ENCODE assay signal across 8 mouse cellular contexts in genomic region chr6:124542284-124542683, GRCm38 (mm10). TPM values are rescaled to one million over a fixed set of nuclear protein-coding genes. Genes with fewer than 3 reads are reported as not detected.
A peak's percentile ranks its signal among the peaks of the same experiment; 100 is the strongest.
DNase-seq lines count a peak whose midpoint lies in the region; ATAC-seq and TF ChIP-seq lines count a peak whose summit lies in the region.
"Not testable (repeated sequence)": the region's sequence is repeated elsewhere in the genome, so short reads cannot be mapped to it uniquely, and the experiment has no call there.

C1s1 (minus strand) TSS chr6:124542359.

- not testable (repeated sequence) for H3K36me3 ChIP-seq in intestine, embryonic 16.5 days (ENCODE audit: control insufficient read depth, insufficient read depth, low read length)

- TF ChIP-seq POLR2A in cortical plate, adult 2 months (IDR thresholded peaks at IDR 0.05; ENCODE audit: extremely low read depth, insufficient read depth, low read length) = not testable (repeated sequence)

- H3K9ac ChIP-seq in intestine, embryonic 16.5 days (ENCODE audit: low read depth, low read length) = not testable (repeated sequence)

- ATAC-seq in intestine, embryonic 16.5 days = peak; percentile 73

- H3K27ac ChIP-seq in cortical plate, adult 2 months (ENCODE audit: insufficient read depth, low read length); intestine, embryonic 16.5 days (ENCODE audit: low read length): not testable (repeated sequence)

- H3K4me1 ChIP-seq in cortical plate, adult 2 months (ENCODE audit: control insufficient read depth, insufficient read depth, low read length); intestine, embryonic 16.5 days (ENCODE audit: control insufficient read depth, insufficient read depth, low read length): not testable (repeated sequence)

- not testable (repeated sequence) for H3K4me2 ChIP-seq in intestine, embryonic 16.5 days (ENCODE audit: low read depth, low read length)

- not testable (repeated sequence) for H3K9me3 ChIP-seq in intestine, embryonic 16.5 days (ENCODE audit: control insufficient read depth, low read length)

- WGBS in intestine, embryonic 16.5 days = 0% methylated on average over 1 of the region's 1 CpGs

- not testable (repeated sequence) for H3K4me3 ChIP-seq in cortical plate, adult 2 months (ENCODE audit: insufficient read depth, low read length); intestine, embryonic 16.5 days (ENCODE audit: low read length)

- peak; percentile 46 for TF ChIP-seq CTCF in cortical plate, adult 2 months (IDR thresholded peaks at IDR 0.05; ENCODE audit: extremely low read depth, insufficient read depth, low read length)

- peak; percentile 60 for DNase-seq in adrenal gland, adult 2 months
- peak; percentile 27 for DNase-seq in gastrocnemius, postnatal 25 days
- peak; percentile 5 to 44 for DNase-seq in layer of hippocampus, postnatal 36 days
- DNase-seq in lung, postnatal 10 days = peak; percentile 82
- DNase-seq in right cerebral cortex, postnatal 14 days = peak; percentile 52
- DNase-seq in yolk sac, embryonic 10.5 days (ENCODE audit: low spot score) = peak; percentile 26

- H3K27me3 ChIP-seq in intestine, embryonic 16.5 days (replicated peaks; ENCODE audit: control insufficient read depth, insufficient read depth, low read length) = not testable (repeated sequence)

RNA-seq across cellular contexts. Expression of gene C1s1, which starts in this region (rescaled TPM):
- total RNA-seq in adrenal gland, adult 2 months (2021) = 10 to 100 TPM; 45.4 to 72.3 TPM
- 10.1 and 14.8 TPM in 2 replicates for polyA plus RNA-seq in adrenal gland, adult 2 months (2012; rRNA removed)
- 4.0 and 4.4 TPM in 2 replicates for polyA plus RNA-seq in cortical plate, adult 2 months (2012; rRNA removed)
- total RNA-seq in gastrocnemius, postnatal 25 days (2021) = 10 to 100 TPM; 16.5 to 20.8 TPM
- polyA plus RNA-seq in intestine, embryonic 16.5 days (2015; fragmentation: Nextera tagmentation; extraction: Ambion mirVana) = 6.3 and 6.6 TPM in 2 replicates
- 1 to 10 TPM in 1 of 2 experiments, under 1 TPM in 1; 0.62 to 1.5 TPM for total RNA-seq in layer of hippocampus, postnatal 36 days (2021)

Comparison
In these comparisons a context has a peak if more than half of its experiments do, and no peak if none do; other contexts are left out.
1. RNA of gene C1s1 (total RNA-seq): 45.4 to 72.3 TPM in adrenal gland, adult 2 months and 16.5 to 20.8 TPM in gastrocnemius, postnatal 25 days; 0.62 to 1.5 TPM in layer of hippocampus, postnatal 36 days; every median in the first group is over 4 times any median in the second.
2. DNase-seq: peak in every context shown above with its lines; median percentile 82 in lung, postnatal 10 days; 60 in adrenal gland, adult 2 months; 52 in right cerebral cortex, postnatal 14 days; 27 in gastrocnemius, postnatal 25 days; 26 in yolk sac, embryonic 10.5 days; 24 in layer of hippocampus, postnatal 36 days.